Mouse (Mus musculus): Measurements from ENCODE around the gene Slc9a3r1.

- TF ChIP-seq CTCF (IDR thresholded peaks at IDR 0.05; ENCODE audit: low read depth, low read length): no peak
- no peak for TF ChIP-seq POLR2A (IDR thresholded peaks at IDR 0.05; ENCODE audit: extremely low read depth, insufficient read depth, low read length)
Observed at GRCm38 (mm10) chr11:115131768-115132381, 31.3 kb upstream of the Slc9a3r1 start.
